Comparison of ENCODE assay signal across 13 mouse cellular contexts in genomic region chr5:34908726-34909633, GRCm38 (mm10). TPM values are rescaled to one million over a fixed set of nuclear protein-coding genes. Genes with fewer than 3 reads are reported as not detected.
DNase-seq lines count a peak whose midpoint lies in the region; ATAC-seq lines count a peak whose summit lies in the region.
"Had no signal": no experiment of that assay in that cellular context is flagged by ENCODE, and none has a peak within 500 bp of the region (broad histone marks: within the 10 kb centered on the region; RNA-seq: fewer than 3 reads in every experiment).

No protein-coding gene starts in this region.

- peak; percentile 85 for DNase-seq in ZHBTc4 (ENCODE audit: low read depth, low spot score)
- no peak for DNase-seq in embryo, embryonic 10 days (ENCODE audit: low spot score)
- DNase-seq: embryo, embryonic 11 days; kidney, postnatal 25 days; right cerebral cortex, adult 18-20 months had no signal

- no peak overlapping the region for H3K4me3 ChIP-seq in heart, embryonic 13.5 days
- H3K4me3 ChIP-seq in heart, embryonic 11.5 days (ENCODE audit: low read depth, low read length) = no peak overlapping the region
- no peak overlapping the region for H3K4me3 ChIP-seq in liver, embryonic 12.5 days
- H3K4me3 ChIP-seq in stomach, embryonic 14.5 days (ENCODE audit: low read depth, low read length) = no peak overlapping the region
- no peak overlapping the region for H3K4me3 ChIP-seq in forebrain, embryonic 13.5 days

- no peak overlapping the region for H3K4me2 ChIP-seq in heart, embryonic 13.5 days
- H3K4me2 ChIP-seq in heart, embryonic 11.5 days = no peak overlapping the region
- H3K4me2 ChIP-seq in liver, embryonic 12.5 days = no peak overlapping the region
- no peak overlapping the region for H3K4me2 ChIP-seq in stomach, embryonic 14.5 days (replicated peaks; ENCODE audit: low read depth, low read length)
- no peak overlapping the region for H3K4me2 ChIP-seq in forebrain, embryonic 13.5 days

- H3K36me3 ChIP-seq in heart, embryonic 13.5 days = peaks cover 77% of the 10 kb centered on the region
- peaks cover 14% of the 10 kb centered on the region for H3K36me3 ChIP-seq in heart, embryonic 11.5 days (ENCODE audit: control insufficient read depth, insufficient read depth, low read length)
- peaks cover 69% of the 10 kb centered on the region for H3K36me3 ChIP-seq in liver, embryonic 12.5 days
- H3K36me3 ChIP-seq in stomach, embryonic 14.5 days (ENCODE audit: control insufficient read depth, insufficient read depth, low read length) = peaks cover 36% of the 10 kb centered on the region
- peaks cover 76% of the 10 kb centered on the region for H3K36me3 ChIP-seq in forebrain, embryonic 13.5 days (ENCODE audit: poor library complexity, severe bottlenecking)

- H3K27me3 ChIP-seq in heart, embryonic 13.5 days (replicated peaks) = no peaks in the 10 kb centered on the region
- H3K27me3 ChIP-seq in heart, embryonic 11.5 days (ENCODE audit: control insufficient read depth, insufficient read depth, low read length) = no peaks in the 10 kb centered on the region
- no peaks in the 10 kb centered on the region for H3K27me3 ChIP-seq in liver, embryonic 12.5 days (replicated peaks)
- H3K27me3 ChIP-seq in stomach, embryonic 14.5 days (ENCODE audit: control insufficient read depth, insufficient read depth, low read length) = no peaks in the 10 kb centered on the region
- H3K27me3 ChIP-seq in forebrain, embryonic 13.5 days = no peaks in the 10 kb centered on the region
- H3K27me3 ChIP-seq: Patski had no signal

- H3K9me3 ChIP-seq in heart, embryonic 13.5 days = no peaks in the 10 kb centered on the region
- no peaks in the 10 kb centered on the region for H3K9me3 ChIP-seq in heart, embryonic 11.5 days (replicated peaks; ENCODE audit: control insufficient read depth, low read length)
- H3K9me3 ChIP-seq in liver, embryonic 12.5 days (replicated peaks) = no peaks in the 10 kb centered on the region
- no peaks in the 10 kb centered on the region for H3K9me3 ChIP-seq in stomach, embryonic 14.5 days (ENCODE audit: control insufficient read depth, low read depth, low read length)
- H3K9me3 ChIP-seq in forebrain, embryonic 13.5 days (replicated peaks) = no peaks in the 10 kb centered on the region

- H3K4me1 ChIP-seq in heart, embryonic 13.5 days = peaks cover 21% of the 10 kb centered on the region
- peaks cover 6% of the 10 kb centered on the region; the same call in 1 of the 2 replicates for H3K4me1 ChIP-seq in heart, embryonic 11.5 days (ENCODE audit: control insufficient read depth, insufficient read depth, low read length)
- peaks cover 38% of the 10 kb centered on the region for H3K4me1 ChIP-seq in liver, embryonic 12.5 days
- H3K4me1 ChIP-seq in stomach, embryonic 14.5 days (ENCODE audit: control insufficient read depth, insufficient read depth, low read length) = no peaks in the 10 kb centered on the region
- H3K4me1 ChIP-seq in forebrain, embryonic 13.5 days = no peaks in the 10 kb centered on the region; the same call in 1 of the 2 replicates

- H3K9ac ChIP-seq in heart, embryonic 13.5 days = peak overlapping the region; percentile 1; the same call in 1 of the 2 replicates
- no peak overlapping the region for H3K9ac ChIP-seq in heart, embryonic 11.5 days (ENCODE audit: low read depth, low read length)
- peak overlapping the region; percentile 63 for H3K9ac ChIP-seq in liver, embryonic 12.5 days
- no peak overlapping the region for H3K9ac ChIP-seq in stomach, embryonic 14.5 days (replicated peaks; ENCODE audit: low read depth, low read length)
- no peak overlapping the region for H3K9ac ChIP-seq in forebrain, embryonic 13.5 days

- peak overlapping the region; percentile 30; the same call in 1 of the 2 replicates for H3K27ac ChIP-seq in heart, embryonic 13.5 days (replicated peaks)
- H3K27ac ChIP-seq in heart, embryonic 11.5 days (ENCODE audit: low read depth, low read length) = no peak overlapping the region
- H3K27ac ChIP-seq in liver, embryonic 12.5 days = peak overlapping the region; percentile 93
- H3K27ac ChIP-seq in stomach, embryonic 14.5 days (ENCODE audit: low read length) = peak overlapping the region; percentile 74; the same call in 1 of the 2 replicates
- H3K27ac ChIP-seq in forebrain, embryonic 13.5 days = no peak overlapping the region

- 70% methylated on average over 9 of the region's 9 CpGs for WGBS in heart, embryonic 13.5 days
- WGBS in heart, embryonic 11.5 days (ENCODE audit: insufficient replicate concordance) = 69% methylated on average over 9 of the region's 9 CpGs
- WGBS in liver, embryonic 12.5 days (ENCODE audit: insufficient replicate concordance) = 77% methylated on average over 9 of the region's 9 CpGs
- 71% methylated on average over 9 of the region's 9 CpGs for WGBS in stomach, embryonic 14.5 days
- WGBS in forebrain, embryonic 13.5 days = 75% methylated on average over 9 of the region's 9 CpGs

- ATAC-seq in heart, embryonic 13.5 days (ENCODE audit: extremely low read depth, insufficient number of reproducible peaks, low FRiP score, low TSS enrichment) = no peak
- ATAC-seq in heart, embryonic 11.5 days (replicated peaks; ENCODE audit: insufficient number of reproducible peaks, low FRiP score, low TSS enrichment) = no peak
- no peak for ATAC-seq in liver, embryonic 12.5 days
- ATAC-seq in stomach, embryonic 14.5 days (ENCODE audit: insufficient number of reproducible peaks, insufficient read depth, low FRiP score, low read depth) = peak; percentile 56; the same call in 1 of the 2 replicates
- ATAC-seq in frontal cortex, adult (ENCODE audit: low TSS enrichment) = no peak
- ATAC-seq in forebrain, embryonic 13.5 days = no peak
- ATAC-seq: Patski had no signal

RNA-seq across cellular contexts. Expression of gene Msantd1, which starts 1.2 kb away (rescaled TPM):
- polyA plus RNA-seq in heart, embryonic 13.5 days (2015; fragmentation: Nextera tagmentation; extraction: Ambion mirVana) = 0.52 TPM in 1 of 2 replicates, not detected in the other
- 0.42 and 0.97 TPM in 2 replicates for polyA plus RNA-seq in heart, embryonic 11.5 days (2014; fragmentation: Nextera tagmentation; extraction: Ambion mirVana)
- 0.18 and 0.69 TPM in 2 replicates for polyA plus RNA-seq in liver, embryonic 12.5 days (2016; fragmentation: Nextera tagmentation; extraction: Ambion mirVana)
- polyA plus RNA-seq in stomach, embryonic 14.5 days (2014; fragmentation: Nextera tagmentation; extraction: Ambion mirVana) = 0.69 and 0.81 TPM in 2 replicates
- polyA plus RNA-seq in forebrain, embryonic 13.5 days (2015; fragmentation: Nextera tagmentation; extraction: Ambion mirVana) = 2.2 and 3.9 TPM in 2 replicates
- polyA plus RNA-seq: C2C12 had no signal

RNA-seq across cellular contexts. Expression of gene Rgs12, which starts 40.3 kb away (rescaled TPM):
- polyA plus RNA-seq in heart, embryonic 13.5 days (2015; fragmentation: Nextera tagmentation; extraction: Ambion mirVana) = 28.9 and 30.7 TPM in 2 replicates
- 25.6 and 29.5 TPM in 2 replicates for polyA plus RNA-seq in heart, embryonic 11.5 days (2014; fragmentation: Nextera tagmentation; extraction: Ambion mirVana)
- 30.1 and 31.7 TPM in 2 replicates for polyA plus RNA-seq in liver, embryonic 12.5 days (2016; fragmentation: Nextera tagmentation; extraction: Ambion mirVana)
- polyA plus RNA-seq in stomach, embryonic 14.5 days (2014; fragmentation: Nextera tagmentation; extraction: Ambion mirVana) = 34.2 and 37.4 TPM in 2 replicates
- 64.7 and 71.2 TPM in 2 replicates for polyA plus RNA-seq in forebrain, embryonic 13.5 days (2015; fragmentation: Nextera tagmentation; extraction: Ambion mirVana)

Comparison
In these comparisons a context has a peak if more than half of its experiments do, and no peak if none do; other contexts are left out.
1. H3K27ac ChIP-seq: peak in heart, embryonic 13.5 days (single experiment), liver, embryonic 12.5 days (single experiment) and stomach, embryonic 14.5 days (single experiment); none in heart, embryonic 11.5 days (single experiment) and forebrain, embryonic 13.5 days (single experiment).
2. H3K9ac ChIP-seq: peak in heart, embryonic 13.5 days (single experiment) and liver, embryonic 12.5 days (single experiment); none in heart, embryonic 11.5 days (single experiment), stomach, embryonic 14.5 days (single experiment) and forebrain, embryonic 13.5 days (single experiment).